Mouse (Mus musculus): ENCODE results near the gene Ccl25. TPM values are rescaled to one million over a fixed set of nuclear protein-coding genes. Genes with fewer than 3 reads are reported as not detected.
"Not testable (repeated sequence)": the region's sequence is repeated elsewhere in the genome, so short reads cannot be mapped to it uniquely, and the experiment has no call there.

Gene Ccl25
- polyA plus RNA-seq, 1 experiment, result 9.6 TPM

DNA sequence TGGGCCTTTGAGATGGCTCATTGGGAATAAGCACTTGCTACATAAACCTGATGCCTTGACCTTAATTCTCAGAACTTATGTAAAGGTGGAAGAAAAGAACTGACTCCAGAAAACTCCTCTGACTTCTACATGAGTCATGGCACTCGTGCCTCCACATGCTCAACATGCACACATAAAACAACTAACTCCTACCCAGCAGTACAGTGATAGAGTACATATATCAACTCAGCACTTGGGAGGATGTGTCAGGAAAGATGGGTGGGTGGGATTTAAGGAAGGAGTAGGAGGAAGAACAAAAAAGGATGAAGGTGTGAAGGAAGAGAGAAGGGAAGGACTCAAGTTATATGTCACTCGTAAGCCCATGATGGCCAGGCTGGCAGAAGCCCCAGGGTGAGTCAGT, 76.4 kb downstream of the Ccl25 start:
- H3K4me3 ChIP-seq (ENCODE audit: control insufficient read depth, low read depth, low read length), result no peak overlapping the region
- no peak overlapping the region for H3K27ac ChIP-seq (ENCODE audit: control insufficient read depth, insufficient read depth, low read depth, low read length)
- H3K4me1 ChIP-seq (ENCODE audit: control insufficient read depth, insufficient read depth, low read length), result peaks cover 7% of the 10 kb centered on the region
- H3K27me3 ChIP-seq (ENCODE audit: control insufficient read depth, insufficient read depth, low read length), result no peaks in the 10 kb centered on the region
- H3K36me3 ChIP-seq (ENCODE audit: control insufficient read depth, insufficient read depth, low read length), result no peaks in the 10 kb centered on the region
- TF ChIP-seq POLR2A (IDR thresholded peaks at IDR 0.05; ENCODE audit: control insufficient read depth, low read depth, low read length) (no peak), CTCF (IDR thresholded peaks at IDR 0.05; ENCODE audit: control insufficient read depth, insufficient read depth, insufficient replicate concordance, low read depth, low read length) (no peak)

DNA sequence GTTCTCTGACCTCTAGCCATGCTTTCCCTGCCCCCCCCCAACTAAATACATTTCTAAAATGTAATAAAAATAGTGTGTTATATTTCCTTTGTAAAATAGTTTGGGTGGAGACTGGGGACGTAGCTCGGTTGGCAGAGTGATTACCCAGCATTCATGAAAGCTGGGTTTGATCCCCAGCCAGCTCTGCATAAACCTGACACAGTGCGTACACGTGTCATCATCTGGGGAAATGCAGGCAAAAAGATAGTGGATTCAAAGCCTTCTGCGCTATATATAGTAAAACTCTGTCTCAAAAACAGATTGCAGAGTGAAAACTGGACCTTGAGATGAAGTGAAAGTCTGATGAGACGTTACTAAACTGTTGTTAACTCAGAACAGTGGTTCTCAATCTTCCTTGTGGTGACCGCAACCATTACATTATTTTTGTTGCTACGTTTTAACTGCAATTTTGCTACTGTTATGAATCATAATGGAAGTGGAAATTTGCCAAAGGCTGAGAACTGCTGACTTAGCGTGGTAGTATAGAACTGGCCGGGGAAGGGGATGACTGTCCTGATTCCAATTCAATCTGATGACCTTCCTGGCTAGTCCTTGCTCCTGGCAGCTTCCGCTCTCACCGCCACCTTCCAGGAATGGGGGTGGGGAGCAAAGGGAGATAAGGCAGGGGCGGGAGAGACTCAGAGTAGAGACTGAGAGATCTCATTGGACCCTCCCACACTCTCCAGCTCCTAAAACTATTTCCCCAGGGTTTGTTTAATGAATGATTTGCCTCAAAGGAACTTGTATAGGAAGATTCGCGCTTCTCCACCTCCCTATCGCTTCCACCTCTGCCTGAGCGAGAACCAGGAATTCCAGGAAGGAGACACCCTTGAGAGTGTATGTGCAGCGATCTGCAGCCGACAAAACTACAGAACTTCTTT, 79.2 kb downstream of the Ccl25 start:
- Histone ChIP-seq H3K4me1 (ENCODE audit: control insufficient read depth, insufficient read depth, low read length) (peaks cover 7% of the 10 kb centered on the region), H3K27ac (ENCODE audit: control insufficient read depth, insufficient read depth, low read depth, low read length) (peak overlapping the region; percentile 49; the same call in 1 of the 2 replicates), H3K36me3 (ENCODE audit: control insufficient read depth, insufficient read depth, low read length) (no peaks in the 10 kb centered on the region), H3K27me3 (ENCODE audit: control insufficient read depth, insufficient read depth, low read length) (no peaks in the 10 kb centered on the region), H3K4me3 (ENCODE audit: control insufficient read depth, low read depth, low read length) (peak overlapping the region; percentile 34)
- no peak for TF ChIP-seq CTCF (IDR thresholded peaks at IDR 0.05; ENCODE audit: control insufficient read depth, insufficient read depth, insufficient replicate concordance, low read depth, low read length)
- no peak for TF ChIP-seq POLR2A (IDR thresholded peaks at IDR 0.05; ENCODE audit: control insufficient read depth, low read depth, low read length)

DNA sequence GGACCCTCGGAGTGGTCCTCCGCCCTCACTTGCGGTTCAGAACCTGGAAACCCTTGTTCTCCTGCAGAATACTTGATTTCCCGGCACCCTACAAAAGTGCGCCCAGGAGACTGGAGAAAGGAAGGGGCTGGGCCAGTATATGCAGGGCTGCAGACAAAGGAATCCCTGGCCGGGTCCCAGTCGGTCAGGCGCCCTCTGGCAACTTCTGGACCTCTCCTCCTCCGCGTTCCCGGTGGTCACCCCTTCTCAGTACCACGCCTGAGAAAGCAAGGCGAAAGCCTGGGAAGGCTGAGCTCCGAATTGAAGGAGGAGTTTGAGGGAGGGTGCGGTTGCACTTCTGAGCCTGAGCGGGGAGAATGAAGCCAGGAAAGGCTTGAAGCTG, 79.9 kb downstream of the Ccl25 start:
- TF ChIP-seq CTCF (IDR thresholded peaks at IDR 0.05; ENCODE audit: control insufficient read depth, insufficient read depth, insufficient replicate concordance, low read depth, low read length) (no peak), POLR2A (IDR thresholded peaks at IDR 0.05; ENCODE audit: control insufficient read depth, low read depth, low read length) (no peak)
- peak overlapping the region; percentile 34 for H3K4me3 ChIP-seq (ENCODE audit: control insufficient read depth, low read depth, low read length)
- no peaks in the 10 kb centered on the region for H3K27me3 ChIP-seq (ENCODE audit: control insufficient read depth, insufficient read depth, low read length)
- H3K4me1 ChIP-seq (ENCODE audit: control insufficient read depth, insufficient read depth, low read length), result peaks cover 7% of the 10 kb centered on the region
- H3K27ac ChIP-seq (ENCODE audit: control insufficient read depth, insufficient read depth, low read depth, low read length), result peak overlapping the region; percentile 49; the same call in 1 of the 2 replicates
- H3K36me3 ChIP-seq (ENCODE audit: control insufficient read depth, insufficient read depth, low read length), result no peaks in the 10 kb centered on the region

DNA sequence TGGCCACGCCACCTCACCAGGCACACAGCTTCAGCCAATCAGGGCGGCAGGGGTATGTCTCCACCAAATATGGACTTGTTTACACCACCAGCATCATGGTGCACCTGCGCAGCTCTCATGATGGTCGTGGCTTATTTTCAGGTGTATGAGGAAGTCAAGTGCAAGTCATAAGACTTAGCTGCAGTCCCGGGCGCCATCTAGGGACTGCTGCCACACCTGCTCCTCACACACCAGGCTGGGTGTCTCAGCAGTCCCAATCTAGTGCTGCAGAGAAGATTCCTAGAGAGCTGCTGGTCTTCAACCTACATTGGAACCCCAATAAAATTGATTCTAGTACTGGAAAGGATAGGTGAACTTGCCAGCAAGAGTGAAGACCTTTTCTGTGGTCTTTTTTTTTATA, 83.4 kb downstream of the Ccl25 start:
- H3K4me3 ChIP-seq (ENCODE audit: control insufficient read depth, low read depth, low read length); H3K27ac ChIP-seq (ENCODE audit: control insufficient read depth, insufficient read depth, low read depth, low read length); H3K36me3 ChIP-seq (ENCODE audit: control insufficient read depth, insufficient read depth, low read length); H3K4me1 ChIP-seq (ENCODE audit: control insufficient read depth, insufficient read depth, low read length); H3K27me3 ChIP-seq (ENCODE audit: control insufficient read depth, insufficient read depth, low read length): not testable (repeated sequence)

Other genes with a start within 250 kb of the Ccl25 start
- 0.47 and 1.2 TPM in 2 replicates for gene Cd209f, start 219.4 kb upstream of the Ccl25 start, polyA plus RNA-seq (2012; rRNA removed)
- 0.28 and 0.73 TPM in 2 replicates for gene Cd209g, start 191.1 kb upstream of the Ccl25 start, polyA plus RNA-seq (2012; rRNA removed)
- gene Evi5l, start 158.6 kb upstream of the Ccl25 start, polyA plus RNA-seq (2012; rRNA removed), result 123 and 181 TPM in 2 replicates
- gene Prr36, start 107.8 kb upstream of the Ccl25 start, polyA plus RNA-seq (2012; rRNA removed), result 0.16 and 0.83 TPM in 2 replicates
- 0.16 and 0.40 TPM in 2 replicates for gene Lrrc8e, start 98.4 kb upstream of the Ccl25 start, polyA plus RNA-seq (2012; rRNA removed)
- 32.1 and 262 TPM in 2 replicates for gene Map2k7, start 86.5 kb upstream of the Ccl25 start, polyA plus RNA-seq (2012; rRNA removed)
- gene Gm49320, start 86.3 kb upstream of the Ccl25 start, polyA plus RNA-seq (2012; rRNA removed), result 0.64 and 1.7 TPM in 2 replicates
- 18.2 and 38.8 TPM in 2 replicates for gene Tgfbr3l, start 77.0 kb upstream of the Ccl25 start, polyA plus RNA-seq (2012; rRNA removed)
- gene Snapc2, start 72.1 kb upstream of the Ccl25 start, polyA plus RNA-seq (2012; rRNA removed), result 16.0 and 20.7 TPM in 2 replicates
- 66.4 and 66.8 TPM in 2 replicates for gene Ctxn1, start 65.9 kb upstream of the Ccl25 start, polyA plus RNA-seq (2012; rRNA removed)
- gene Timm44, start 49.3 kb upstream of the Ccl25 start, polyA plus RNA-seq (2012; rRNA removed), result 52.9 and 56.3 TPM in 2 replicates
- 23.5 and 28.2 TPM in 2 replicates for gene Elavl1, start 203 bp downstream of the Ccl25 start, polyA plus RNA-seq (2012; rRNA removed)
- 3.1 and 3.3 TPM in 2 replicates for gene Cers4, start 167.8 kb downstream of the Ccl25 start, polyA plus RNA-seq (2012; rRNA removed)